Mouse (Mus musculus) megakaryocyte, embryonic 14.5 days (primary cell): ENCODE results near the gene Olfr288. TPM values are rescaled to one million over a fixed set of nuclear protein-coding genes. Genes with fewer than 3 reads are reported as not detected.
A peak's percentile ranks its signal among the peaks of the same experiment; 100 is the strongest.

Experiments used
- H3K27me3 ChIP-seq: replicated peaks from 2 replicates; pipeline ENCODE3; 2012; ENCODE audit warnings: inconsistent platforms
- H3K36me3 ChIP-seq: replicated peaks from 2 replicates; pipeline ENCODE3; 2012; ENCODE audit warnings: low read length, inconsistent platforms, mixed read lengths
- H3K4me1 ChIP-seq: 2 replicates; pipeline ENCODE4 v1.6.1; 2012; ENCODE audit warnings: inconsistent platforms
- H3K4me3 ChIP-seq: replicated peaks from 2 replicates; pipeline ENCODE3; 2012; ENCODE audit warnings: moderate library complexity, mild to moderate bottlenecking, inconsistent platforms
- H3K9me3 ChIP-seq: 2 replicates; pipeline ENCODE4 v1.6.1; 2012; ENCODE audit warnings: inconsistent platforms
- FLI1 ChIP-seq: IDR thresholded peaks from 2 replicates; pipeline ENCODE4 v1.6.1; 2012; ENCODE audit warnings: low read length, inconsistent platforms, mixed read lengths
- GATA1 ChIP-seq: IDR thresholded peaks from 3 replicates; pipeline ENCODE4 v1.6.1; 2012; ENCODE audit warnings: mixed read lengths, low read length, inconsistent platforms, borderline replicate concordance
- polyA plus RNA-seq: library from polyadenylated mRNA; stranded (reverse); fragments of >175 nt; gene quantifications from 2 replicates; pipeline ENCODE4 v1.2.3, GENCODE M21; 2012; ENCODE audit warnings: low replicate concordance; ENCODE audit not compliant: insufficient read depth

Olfr288 gene
- polyA plus RNA-seq, 1 experiment, result not detected

DNA sequence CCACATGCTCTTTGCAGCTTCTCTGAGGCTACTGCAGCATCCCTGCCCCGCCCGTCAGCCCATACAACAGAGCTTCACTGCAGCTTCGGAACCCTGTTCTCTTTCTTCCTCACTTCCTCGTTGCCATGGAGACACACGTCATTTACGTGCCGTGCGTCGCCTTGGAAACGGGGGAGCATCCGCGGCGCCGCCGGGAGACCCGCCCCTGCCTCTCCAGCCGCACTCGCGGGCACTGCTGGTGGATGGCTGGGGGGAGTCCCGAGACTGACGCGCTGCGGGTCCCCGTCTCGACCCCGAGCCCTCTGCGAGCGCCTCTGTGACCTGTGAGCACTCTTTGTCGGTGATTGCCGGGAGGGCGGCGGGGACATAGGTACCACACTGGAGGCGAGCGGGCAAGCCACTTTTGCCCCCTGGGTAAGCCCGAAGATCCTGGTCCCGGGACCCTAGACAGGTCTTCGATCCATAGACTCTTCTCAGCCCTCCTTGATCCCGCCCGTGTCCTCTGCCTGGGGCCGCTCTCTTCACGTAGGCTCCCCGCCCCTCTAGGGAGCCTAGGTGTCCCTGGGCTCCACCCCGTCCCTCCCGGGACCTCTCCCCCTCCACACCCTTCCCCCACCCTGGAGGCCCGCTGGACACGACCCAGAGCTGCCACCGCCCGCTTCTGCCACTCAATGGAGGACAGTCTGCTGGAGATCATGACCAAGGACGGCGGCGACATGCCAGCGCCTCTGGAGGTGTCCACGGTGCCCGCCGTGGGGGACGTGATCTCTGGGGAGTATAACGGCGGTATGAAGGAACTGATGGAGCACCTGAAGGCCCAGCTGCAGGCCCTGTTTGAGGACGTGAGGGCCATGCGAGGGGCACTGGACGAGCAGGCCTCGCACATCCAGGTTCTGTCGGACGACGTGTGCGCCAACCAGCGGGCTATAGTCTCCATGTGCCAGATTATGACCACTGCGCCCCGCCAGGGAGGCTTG is 27.4 kb downstream of the Olfr288 start:
- peaks cover 92% of the 10 kb centered on the region for H3K27me3 ChIP-seq

DNA sequence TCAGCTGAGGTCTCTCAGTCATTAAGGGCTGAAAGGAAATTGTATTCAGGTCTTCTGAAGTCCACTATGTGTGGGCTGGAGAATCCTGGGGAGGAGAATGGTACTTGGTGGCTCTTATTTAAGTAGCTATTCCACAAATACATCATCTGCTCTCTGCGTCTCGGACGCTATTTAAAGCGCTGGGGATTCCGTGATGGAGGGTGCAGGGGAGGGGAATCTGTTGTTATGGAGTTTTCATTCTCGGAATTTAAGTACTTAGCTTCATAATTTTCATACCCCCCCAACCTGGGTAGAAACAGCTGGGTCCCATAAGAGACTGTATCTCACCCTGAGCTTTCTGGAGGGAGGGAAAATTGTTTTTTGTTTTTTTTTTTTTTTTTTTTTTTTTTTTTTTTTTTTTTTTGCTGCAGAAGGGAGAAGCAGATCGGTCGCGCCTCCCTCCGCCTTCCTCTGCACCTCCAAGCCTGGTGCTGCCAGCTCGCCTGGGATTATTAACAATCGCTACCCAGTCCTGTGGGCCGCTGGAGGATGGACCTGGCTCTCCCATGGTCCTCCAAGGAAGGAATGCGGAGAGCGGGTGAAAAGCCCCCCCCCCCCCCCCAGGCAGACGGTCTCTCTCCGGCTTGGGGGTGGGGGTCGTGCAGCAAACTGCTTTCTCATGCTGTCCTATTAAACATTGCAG is 28.2 kb downstream of the Olfr288 start, which contains the start of gene Ccdc184:
Ccdc184 (plus strand) TSS at position 196 of the 682 bp plus-strand sequence.
- peak within 1 kb of the TSS; percentile 86 for H3K4me3 ChIP-seq
- H3K4me1 ChIP-seq, result peaks cover 22% of the 10 kb centered on the region
- TF ChIP-seq GATA1 (no peak), FLI1 (no peak)
- no peaks in the 10 kb centered on the region for H3K9me3 ChIP-seq
- H3K27me3 ChIP-seq, result peaks cover 89% of the 10 kb centered on the region
- H3K36me3 ChIP-seq, result no peaks in the 10 kb centered on the region

More for the DNA sequence above, 27.4 kb downstream of the Olfr288 start:
- H3K4me1 ChIP-seq, result peaks cover 22% of the 10 kb centered on the region
- peak overlapping the region; percentile 86 for H3K4me3 ChIP-seq
- no peak for TF ChIP-seq FLI1
- no peak for TF ChIP-seq GATA1
- H3K36me3 ChIP-seq, result no peaks in the 10 kb centered on the region
- no peaks in the 10 kb centered on the region for H3K9me3 ChIP-seq

GRCm38 (mm10) chr15:98165525-98165924 is 29.8 kb downstream of the Olfr288 start, which contains the start of gene Asb8:
TSS of gene Asb8 (minus strand) at chr15:98165625.
- H3K4me1 ChIP-seq, result peaks cover 22% of the 10 kb centered on the region
- peaks cover 86% of the 10 kb centered on the region for H3K27me3 ChIP-seq
- no peak within 1 kb of the TSS for H3K4me3 ChIP-seq
- H3K36me3 ChIP-seq, result no peaks in the 10 kb centered on the region
- no peak for TF ChIP-seq GATA1
- no peak for TF ChIP-seq FLI1
- H3K9me3 ChIP-seq, result no peaks in the 10 kb centered on the region

GRCm38 (mm10) chr15:98162561-98162960 is 32.8 kb downstream of the Olfr288 start:
- H3K36me3 ChIP-seq, result no peaks in the 10 kb centered on the region
- no peaks in the 10 kb centered on the region for H3K9me3 ChIP-seq
- H3K4me1 ChIP-seq, result peaks cover 5% of the 10 kb centered on the region
- peaks cover 62% of the 10 kb centered on the region for H3K27me3 ChIP-seq
- no peak overlapping the region for H3K4me3 ChIP-seq
- TF ChIP-seq GATA1 (no peak), FLI1 (no peak)

DNA sequence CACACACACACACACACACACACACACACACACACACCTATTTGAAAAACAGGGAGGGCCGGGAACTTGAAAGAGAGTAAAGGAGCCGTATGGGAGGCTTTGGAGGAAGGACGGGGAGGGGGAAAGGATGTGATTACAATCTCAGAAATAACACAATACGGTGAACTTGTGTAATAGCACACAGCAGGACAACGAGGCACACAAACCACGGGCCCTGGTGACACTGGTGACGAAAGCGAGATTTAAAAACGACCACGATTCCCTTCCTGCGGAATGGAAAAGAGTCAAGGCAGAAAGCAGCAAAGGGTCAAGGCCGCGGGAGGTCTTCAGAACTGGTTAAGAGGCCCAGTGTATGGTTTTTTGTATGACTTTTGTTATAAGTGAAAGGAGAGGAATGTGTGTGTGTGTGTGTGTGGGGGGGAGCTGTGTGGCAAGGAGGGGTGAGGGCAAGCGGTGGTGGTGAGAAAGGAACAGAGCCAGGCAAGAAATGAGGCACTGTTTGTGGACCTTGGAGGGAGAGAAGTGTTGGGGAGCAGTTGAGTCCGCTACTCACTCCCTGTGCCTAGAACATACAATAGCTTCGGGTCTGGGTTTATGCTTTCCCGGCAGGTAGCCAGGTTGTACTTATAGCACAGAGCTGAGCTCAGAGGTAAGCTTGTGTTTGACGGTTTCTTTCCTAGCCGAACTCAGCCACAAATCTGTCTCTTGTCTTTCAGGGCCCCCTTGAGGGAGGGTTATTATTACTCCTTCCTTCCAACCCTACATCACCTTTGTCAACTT is 34.1 kb downstream of the Olfr288 start:
- Histone ChIP-seq H3K4me3 (no peak overlapping the region), H3K4me1 (0 out of 2 replicates have a peak, but pooled peaks cover 5% of the 10 kb centered on the region), H3K9me3 (no peaks in the 10 kb centered on the region), H3K36me3 (no peaks in the 10 kb centered on the region), H3K27me3 (peaks cover 52% of the 10 kb centered on the region)
- TF ChIP-seq FLI1, result no peak
- no peak for TF ChIP-seq GATA1

- Histone ChIP-seq H3K4me3 (no peak overlapping the region), H3K27me3 (peaks cover 22% of the 10 kb centered on the region)
Observed at GRCm38 (mm10) chr15:98157253-98157652, 38.1 kb downstream of the Olfr288 start.

DNA sequence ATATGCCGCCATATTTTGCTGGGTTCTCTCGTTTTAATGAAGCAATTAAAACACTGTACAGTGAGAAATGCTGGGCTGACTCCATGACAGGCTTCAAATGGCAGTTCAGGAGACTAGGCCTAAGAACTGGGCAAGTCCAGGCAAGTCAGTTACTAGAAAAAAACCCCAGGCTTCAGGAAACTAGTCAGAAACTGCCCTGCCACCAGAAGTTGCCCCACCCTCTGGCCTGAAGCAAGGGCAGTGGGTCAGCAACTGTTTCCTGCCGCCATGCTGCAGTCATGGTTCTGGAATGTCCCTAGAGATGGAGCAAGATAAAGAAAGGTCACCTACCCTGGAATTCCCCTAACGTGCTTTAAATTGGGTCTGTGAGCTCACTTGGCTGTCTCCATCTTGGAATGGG is 39.4 kb downstream of the Olfr288 start:
- peaks cover 13% of the 10 kb centered on the region for H3K27me3 ChIP-seq

More at GRCm38 (mm10) chr15:98157253-98157652, 38.1 kb downstream of the Olfr288 start:
- H3K9me3 ChIP-seq, result no peaks in the 10 kb centered on the region
- H3K36me3 ChIP-seq, result no peaks in the 10 kb centered on the region
- no peak for TF ChIP-seq FLI1
- no peak for TF ChIP-seq GATA1
- peaks cover 16% of the 10 kb centered on the region for H3K4me1 ChIP-seq

DNA sequence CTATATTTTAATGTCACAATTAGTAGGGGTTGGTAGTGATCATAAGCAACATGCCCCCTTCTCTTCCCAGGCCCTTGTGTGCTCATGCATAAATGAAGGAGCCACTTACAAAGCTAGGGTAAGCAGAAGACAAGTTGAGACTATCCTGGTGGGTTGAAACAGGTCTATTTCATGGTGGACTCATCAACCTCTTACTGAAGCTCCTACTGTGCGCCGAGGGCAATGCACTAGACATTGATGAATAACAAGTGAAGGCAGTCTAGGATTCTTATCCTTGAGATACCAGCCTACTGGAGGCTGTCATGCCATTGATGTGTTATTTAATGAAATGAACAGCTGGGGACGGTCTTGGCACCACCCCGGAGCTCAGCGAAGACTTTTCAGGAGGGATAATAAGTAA is 40.1 kb downstream of the Olfr288 start:
- H3K9me3 ChIP-seq, result no peaks in the 10 kb centered on the region
- H3K36me3 ChIP-seq, result no peaks in the 10 kb centered on the region
- no peak for TF ChIP-seq FLI1
- no peak for TF ChIP-seq GATA1
- peaks cover 16% of the 10 kb centered on the region for H3K4me1 ChIP-seq
- peaks cover 12% of the 10 kb centered on the region for H3K27me3 ChIP-seq
- H3K4me3 ChIP-seq, result no peak overlapping the region

More for the DNA sequence above, 39.4 kb downstream of the Olfr288 start:
- Histone ChIP-seq H3K9me3 (no peaks in the 10 kb centered on the region), H3K4me3 (no peak overlapping the region), H3K36me3 (no peaks in the 10 kb centered on the region), H3K4me1 (peaks cover 16% of the 10 kb centered on the region)
- TF ChIP-seq FLI1, result no peak
- no peak for TF ChIP-seq GATA1

DNA sequence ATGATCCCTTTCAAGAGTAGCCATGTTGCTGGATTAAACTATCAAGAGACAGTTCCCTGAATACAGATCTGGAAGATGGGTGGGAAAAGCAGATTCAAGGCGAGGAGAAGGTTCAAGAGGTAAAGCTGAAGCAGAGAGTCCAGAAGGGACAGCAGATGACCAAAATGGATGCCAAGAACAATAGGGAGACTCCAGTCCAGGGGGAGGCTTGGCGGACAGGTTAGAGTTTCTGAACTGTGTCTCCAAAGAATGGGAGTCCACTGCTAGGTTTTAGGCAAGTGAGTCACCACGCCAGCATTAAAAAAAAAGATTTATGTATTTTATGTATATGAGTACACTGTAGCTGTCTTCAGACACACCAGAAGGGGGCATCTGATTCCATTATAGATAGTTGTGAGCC is 40.7 kb downstream of the Olfr288 start:
- peaks cover 16% of the 10 kb centered on the region for H3K4me1 ChIP-seq
- H3K36me3 ChIP-seq, result no peaks in the 10 kb centered on the region
- peaks cover 10% of the 10 kb centered on the region for H3K27me3 ChIP-seq
- H3K4me3 ChIP-seq, result no peak overlapping the region
- no peaks in the 10 kb centered on the region for H3K9me3 ChIP-seq
- no peak for TF ChIP-seq FLI1
- no peak for TF ChIP-seq GATA1
